In the genomic region with DNA sequence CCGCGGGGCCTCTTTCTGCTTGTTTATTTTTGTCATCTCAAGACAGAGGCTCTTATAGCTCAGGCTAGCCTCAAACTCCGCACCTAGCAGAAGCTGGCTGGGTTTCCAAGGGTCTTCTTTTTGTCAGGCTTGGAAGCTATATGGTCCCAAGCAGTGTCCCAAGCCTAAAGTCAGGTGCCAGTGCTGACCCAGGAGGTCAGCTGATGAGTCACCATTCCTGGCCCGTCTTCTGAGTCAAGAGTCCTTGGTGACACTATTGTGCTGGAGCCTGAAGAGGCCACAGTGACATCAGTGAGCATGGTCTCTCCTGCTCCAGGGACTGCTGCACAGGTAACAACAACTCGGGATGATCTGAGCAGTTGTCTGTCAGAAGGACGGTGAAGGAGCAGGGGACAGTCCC, we compare ENCODE assay signal across 14 mouse cellular contexts.
DNase-seq lines count a peak whose midpoint lies in the region; ATAC-seq lines count a peak whose summit lies in the region.
"Had no signal": no experiment of that assay in that cellular context is flagged by ENCODE, and none has a peak within 500 bp of the region (broad histone marks: within the 10 kb centered on the region; RNA-seq: fewer than 3 reads in every experiment).

No protein-coding gene starts in this region.

- H3K4me2 ChIP-seq in heart, embryonic 11.5 days = no peak overlapping the region
- no peak overlapping the region for H3K4me2 ChIP-seq in kidney, embryonic 16.5 days (replicated peaks; ENCODE audit: low read depth, low read length)
- H3K4me2 ChIP-seq in neural tube, embryonic 15.5 days = no peak overlapping the region
- H3K4me2 ChIP-seq: liver, embryonic 13.5 days; lung, embryonic 15.5 days had no signal

- H3K9me3 ChIP-seq in heart, embryonic 11.5 days (replicated peaks; ENCODE audit: control insufficient read depth, low read length) = no peaks in the 10 kb centered on the region
- 0 out of 2 replicates have a peak, but pooled peaks cover 3% of the 10 kb centered on the region for H3K9me3 ChIP-seq in kidney, embryonic 16.5 days (ENCODE audit: low read length)
- no peaks in the 10 kb centered on the region for H3K9me3 ChIP-seq in neural tube, embryonic 15.5 days (replicated peaks)
- H3K9me3 ChIP-seq: liver, embryonic 13.5 days; lung, embryonic 15.5 days had no signal

- H3K4me1 ChIP-seq in heart, embryonic 11.5 days (ENCODE audit: control insufficient read depth, insufficient read depth, low read length) = peaks cover 37% of the 10 kb centered on the region
- peaks cover 55% of the 10 kb centered on the region for H3K4me1 ChIP-seq in kidney, embryonic 16.5 days (ENCODE audit: insufficient read depth, low read length)
- peaks cover 26% of the 10 kb centered on the region for H3K4me1 ChIP-seq in neural tube, embryonic 15.5 days

- WGBS in heart, embryonic 11.5 days (ENCODE audit: insufficient replicate concordance) = 39% methylated on average over 6 of the region's 6 CpGs
- 33% methylated on average over 6 of the region's 6 CpGs for WGBS in kidney, embryonic 16.5 days
- 37% methylated on average over 6 of the region's 6 CpGs for WGBS in neural tube, embryonic 15.5 days

- no peak for ATAC-seq in heart, embryonic 11.5 days (replicated peaks; ENCODE audit: insufficient number of reproducible peaks, low FRiP score, low TSS enrichment)
- ATAC-seq in kidney, embryonic 16.5 days (ENCODE audit: low FRiP score, low TSS enrichment) = no peak
- ATAC-seq in neural tube, embryonic 15.5 days (ENCODE audit: low FRiP score) = no peak

- no peak overlapping the region for H3K27ac ChIP-seq in heart, embryonic 11.5 days (ENCODE audit: low read depth, low read length)
- peak overlapping the region; percentile 92 for H3K27ac ChIP-seq in kidney, embryonic 16.5 days (ENCODE audit: low read length)
- H3K27ac ChIP-seq in neural tube, embryonic 15.5 days (replicated peaks) = peak overlapping the region; percentile 72; the same call in 1 of the 2 replicates
- H3K27ac ChIP-seq: liver, embryonic 13.5 days; lung, embryonic 15.5 days had no signal

- no peak overlapping the region for H3K4me3 ChIP-seq in heart, embryonic 11.5 days (ENCODE audit: low read depth, low read length)
- no peak overlapping the region for H3K4me3 ChIP-seq in kidney, embryonic 16.5 days (ENCODE audit: low read length)
- no peak overlapping the region for H3K4me3 ChIP-seq in neural tube, embryonic 15.5 days (replicated peaks)
- H3K4me3 ChIP-seq: liver, embryonic 13.5 days; lung, embryonic 15.5 days; myocyte had no signal

- H3K9ac ChIP-seq in heart, embryonic 11.5 days (ENCODE audit: low read depth, low read length) = 0 out of 2 replicates have a peak overlapping the region, but pooled peaks have one; percentile 16
- H3K9ac ChIP-seq in kidney, embryonic 16.5 days (replicated peaks; ENCODE audit: low read length) = no peak overlapping the region
- no peak overlapping the region for H3K9ac ChIP-seq in neural tube, embryonic 15.5 days (replicated peaks)
- H3K9ac ChIP-seq: liver, embryonic 13.5 days; lung, embryonic 15.5 days had no signal

- H3K27me3 ChIP-seq in heart, embryonic 11.5 days (ENCODE audit: control insufficient read depth, insufficient read depth, low read length) = peaks cover 4% of the 10 kb centered on the region; the same call in 1 of the 2 replicates
- H3K27me3 ChIP-seq in kidney, embryonic 16.5 days (ENCODE audit: insufficient read depth, low read length) = no peaks in the 10 kb centered on the region
- H3K27me3 ChIP-seq in neural tube, embryonic 15.5 days (replicated peaks) = peaks cover 16% of the 10 kb centered on the region; the same call in 1 of the 2 replicates
- H3K27me3 ChIP-seq: lung, embryonic 15.5 days had no signal

- DNase-seq in heart, adult 11 months = no peak
- no peak for DNase-seq in kidney, adult 9 months
- DNase-seq in adrenal gland, postnatal 25 days = peak; percentile 62
- DNase-seq in ovary, postnatal 36 days (ENCODE audit: low spot score) = no peak
- DNase-seq: B cell, adult 2 months; left cerebral cortex, postnatal 4 days; liver, embryonic 13.5 days; right cerebral cortex, adult 18-20 months; thymus, postnatal 4 days had no signal

- H3K36me3 ChIP-seq in heart, embryonic 11.5 days (ENCODE audit: control insufficient read depth, insufficient read depth, low read length) = no peaks in the 10 kb centered on the region
- no peaks in the 10 kb centered on the region for H3K36me3 ChIP-seq in kidney, embryonic 16.5 days (ENCODE audit: insufficient read depth, low read length)
- no peaks in the 10 kb centered on the region for H3K36me3 ChIP-seq in neural tube, embryonic 15.5 days
- H3K36me3 ChIP-seq: liver, embryonic 13.5 days; lung, embryonic 15.5 days had no signal
